Mouse (Mus musculus): ENCODE results near the gene Igf2r.

Gene Igf2r

GRCm38 (mm10) chr17:12781101-12781500 lies 11.6 kb upstream of the Igf2r start:
- DNase-seq = no peak

GRCm38 (mm10) chr17:12780125-12780524 lies 10.7 kb upstream of the Igf2r start:
- no peak for DNase-seq

GRCm38 (mm10) chr17:12779442-12779841 lies 10.0 kb upstream of the Igf2r start:
- no peak for DNase-seq

- no peak for DNase-seq
Observed at GRCm38 (mm10) chr17:12773956-12774355, 4.5 kb upstream of the Igf2r start.

- DNase-seq = no peak
Observed at GRCm38 (mm10) chr17:12770500-12770899, 1.0 kb upstream of the Igf2r start.

GRCm38 (mm10) chr17:12768415-12769379 lies 767 bp downstream of the Igf2r start:
- no peak for DNase-seq

GRCm38 (mm10) chr17:12767294-12767852 lies 2.1 kb downstream of the Igf2r start:
- DNase-seq = no peak

GRCm38 (mm10) chr17:12763412-12763811 lies 6.1 kb downstream of the Igf2r start:
- no peak for DNase-seq

- DNase-seq = no peak
Observed at GRCm38 (mm10) chr17:12760355-12761146, 8.9 kb downstream of the Igf2r start.

GRCm38 (mm10) chr17:12759646-12760074 lies 9.8 kb downstream of the Igf2r start:
- DNase-seq = no peak

- DNase-seq = no peak
Observed at GRCm38 (mm10) chr17:12758701-12759455, 10.6 kb downstream of the Igf2r start.

GRCm38 (mm10) chr17:12757990-12758389 lies 11.5 kb downstream of the Igf2r start:
- DNase-seq = no peak

- DNase-seq = no peak
Observed at GRCm38 (mm10) chr17:12757161-12757560, 12.3 kb downstream of the Igf2r start.

GRCm38 (mm10) chr17:12755951-12756350 lies 13.5 kb downstream of the Igf2r start:
- no peak for DNase-seq

- DNase-seq = no peak
Observed at GRCm38 (mm10) chr17:12755146-12755545, 14.3 kb downstream of the Igf2r start.

- no peak for DNase-seq
Observed at GRCm38 (mm10) chr17:12754243-12755007, 15.0 kb downstream of the Igf2r start.

- DNase-seq = no peak
Observed at GRCm38 (mm10) chr17:12753050-12753449, 16.4 kb downstream of the Igf2r start.

GRCm38 (mm10) chr17:12751641-12752040 lies 17.8 kb downstream of the Igf2r start:
- no peak for DNase-seq

- DNase-seq = no peak
Observed at GRCm38 (mm10) chr17:12751218-12751617, 18.2 kb downstream of the Igf2r start.

- DNase-seq = no peak
Observed at GRCm38 (mm10) chr17:12750591-12751170, 18.8 kb downstream of the Igf2r start.

Data from kidney, adult 18-20 months (tissue).